Mouse (Mus musculus): ENCODE results near the gene Naif1. TPM values are rescaled to one million over a fixed set of nuclear protein-coding genes. Genes with fewer than 3 reads are reported as not detected.

Gene Naif1
- total and polyA plus RNA-seq, 3 experiments: 2.7 to 6.5 (median 3.5) TPM

GRCm38 (mm10) chr2:32463773-32464172 is 13.5 kb downstream of the Naif1 start:
- dilution Hi-C loops (cut with MboI; ENCODE audit: extremely low pct_ligation_motif_present, extremely low pct_unique_long_range_greater_than_20kb, low sequenced_read_pairs): no loop called here

GRCm38 (mm10) chr2:32464212-32464891 is 14.1 kb downstream of the Naif1 start:
- in situ Hi-C loops (cut with MboI; ENCODE audit: low pct_ligation_motif_present, low pct_unique_long_range_greater_than_20kb, low sequenced_read_pairs) (no loop called here), dilution Hi-C loops (cut with MboI; ENCODE audit: extremely low pct_ligation_motif_present, extremely low pct_unique_long_range_greater_than_20kb, low sequenced_read_pairs) (no loop called here)
- TF ChIP-seq E2F4 (IDR thresholded peaks at IDR 0.05; ENCODE audit: insufficient replicate concordance, low read depth, low read length) (no peak), EP300 (IDR thresholded peaks at IDR 0.05; ENCODE audit: low read length) (no peak), HCFC1 (IDR thresholded peaks at IDR 0.05; ENCODE audit: low read depth, low read length) (no peak), RCOR1 (conservative IDR thresholded peaks at IDR 0.05; ENCODE audit: low read depth, low read length) (no peak), TCF12 (IDR thresholded peaks at IDR 0.05; ENCODE audit: low read depth, low read length) (no peak), RAD21 (IDR thresholded peaks at IDR 0.05; ENCODE audit: low read depth, low read length) (no peak), CHD2 (IDR thresholded peaks at IDR 0.05; ENCODE audit: low read length) (no peak), MEF2A (IDR thresholded peaks at IDR 0.05; ENCODE audit: borderline replicate concordance, low read depth, low read length) (no peak), ZMIZ1 (IDR thresholded peaks at IDR 0.05; ENCODE audit: low read depth, low read length) (no peak), BHLHE40 (IDR thresholded peaks at IDR 0.05; ENCODE audit: low read depth, low read length) (no peak), NELFE (IDR thresholded peaks at IDR 0.05; ENCODE audit: low read depth, low read length) (no peak), ZC3H11A (IDR thresholded peaks at IDR 0.05; ENCODE audit: low read depth, low read length) (no peak), UBTF (IDR thresholded peaks at IDR 0.05; ENCODE audit: low read depth, low read length) (no peak), MAZ (IDR thresholded peaks at IDR 0.05; ENCODE audit: low read depth, low read length) (no peak), POLR2AphosphoS2 (IDR thresholded peaks at IDR 0.05; ENCODE audit: low read depth, low read length) (no peak)
- H3K36me3 ChIP-seq (replicated peaks in 1 of 2; ENCODE audit: control insufficient read depth in 1 of 2, insufficient read depth in 1 of 2, low read length in 1 of 2): no peaks in the 10 kb centered on the region
- H3K9me3 ChIP-seq (replicated peaks; ENCODE audit: low read length): no peaks in the 10 kb centered on the region
- no peak overlapping the region for H3K9ac ChIP-seq (ENCODE audit: insufficient read depth, low read depth)
- no peaks in the 10 kb centered on the region for H3K27me3 ChIP-seq (replicated peaks)
- no peak overlapping the region for H3K4me3 ChIP-seq (replicated peaks in 1 of 3; ENCODE audit: low read depth in 2 of 3, low read length in 2 of 3, poor library complexity in 1 of 3)
- no peak overlapping the region for H3K4me2 ChIP-seq (ENCODE audit: insufficient read depth, low read depth, poor library complexity, severe bottlenecking)
- H3K79me2 ChIP-seq (replicated peaks; ENCODE audit: control insufficient read depth, extremely low read depth, insufficient read depth, poor library complexity, severe bottlenecking): no peaks in the 10 kb centered on the region
- no peak overlapping the region for H3K27ac ChIP-seq (ENCODE audit: insufficient read depth, low read depth)
- peaks cover 0 to 5% of the 10 kb centered on the region in 2 experiments; a peak in 1 of 4 replicates for H3K4me1 ChIP-seq (ENCODE audit: control insufficient read depth in 1 of 2, insufficient read depth in 2 of 2)
- no peak for DNase-seq (ENCODE audit: extremely low read depth)

More at GRCm38 (mm10) chr2:32463773-32464172, 13.5 kb downstream of the Naif1 start:
- H3K27ac ChIP-seq (ENCODE audit: insufficient read depth, low read depth): no peak overlapping the region
- no peaks in the 10 kb centered on the region for H3K27me3 ChIP-seq (replicated peaks)
- H3K4me3 ChIP-seq (replicated peaks in 1 of 3; ENCODE audit: low read depth in 2 of 3, low read length in 2 of 3, poor library complexity in 1 of 3): no peak overlapping the region
- H3K9ac ChIP-seq (ENCODE audit: insufficient read depth, low read depth): no peak overlapping the region
- in situ Hi-C loops (cut with MboI; ENCODE audit: low pct_ligation_motif_present, low pct_unique_long_range_greater_than_20kb, low sequenced_read_pairs): no loop called here
- H3K4me1 ChIP-seq (ENCODE audit: control insufficient read depth in 1 of 2, insufficient read depth in 2 of 2): peaks cover 0 to 5% of the 10 kb centered on the region in 2 experiments; a peak in 1 of 4 replicates
- no peak for TF ChIP-seq IRF4 (IDR thresholded peaks at IDR 0.05; ENCODE audit: low read depth, low read length)
- no peak for TF ChIP-seq BHLHE40 (IDR thresholded peaks at IDR 0.05; ENCODE audit: low read depth, low read length)
- no peak for TF ChIP-seq NELFE (IDR thresholded peaks at IDR 0.05; ENCODE audit: low read depth, low read length)
- TF ChIP-seq KAT2A (IDR thresholded peaks at IDR 0.05; ENCODE audit: insufficient replicate concordance, low read length): no peak
- TF ChIP-seq CTCF (conservative IDR thresholded peaks at IDR 0.05 in 1 of 2, IDR thresholded peaks at IDR 0.05 in 1 of 2; ENCODE audit: low read depth in 2 of 2, low read length in 2 of 2): no peak
- no peak for TF ChIP-seq RAD21 (IDR thresholded peaks at IDR 0.05; ENCODE audit: low read depth, low read length)
- no peak for TF ChIP-seq SIN3A (IDR thresholded peaks at IDR 0.05; ENCODE audit: low read length)
- TF ChIP-seq MXI1 (IDR thresholded peaks at IDR 0.05; ENCODE audit: low read depth, low read length): no peak
- no peak for TF ChIP-seq UBTF (IDR thresholded peaks at IDR 0.05; ENCODE audit: low read depth, low read length)
- TF ChIP-seq MAZ (IDR thresholded peaks at IDR 0.05; ENCODE audit: low read depth, low read length): no peak
- no peak for TF ChIP-seq TCF12 (IDR thresholded peaks at IDR 0.05; ENCODE audit: low read depth, low read length)
- no peak for TF ChIP-seq MAFK (IDR thresholded peaks at IDR 0.05; ENCODE audit: insufficient replicate concordance, low read length)
- TF ChIP-seq JUN (IDR thresholded peaks at IDR 0.05; ENCODE audit: insufficient read depth, low read depth, low read length): no peak
- no peak for TF ChIP-seq NRF1 (IDR thresholded peaks at IDR 0.05; ENCODE audit: low read depth, low read length)
- TF ChIP-seq MYC (IDR thresholded peaks at IDR 0.05; ENCODE audit: low read depth, low read length): no peak
- no peaks in the 10 kb centered on the region for H3K9me3 ChIP-seq (replicated peaks; ENCODE audit: low read length)
- DNase-seq (ENCODE audit: extremely low read depth): no peak
- H3K36me3 ChIP-seq (replicated peaks in 1 of 2; ENCODE audit: control insufficient read depth in 1 of 2, insufficient read depth in 1 of 2, low read length in 1 of 2): no peaks in the 10 kb centered on the region
- H3K79me2 ChIP-seq (replicated peaks; ENCODE audit: control insufficient read depth, extremely low read depth, insufficient read depth, poor library complexity, severe bottlenecking): no peaks in the 10 kb centered on the region
- H3K4me2 ChIP-seq (ENCODE audit: insufficient read depth, low read depth, poor library complexity, severe bottlenecking): no peak overlapping the region

Measured in CH12.LX (cell line).